Mouse (Mus musculus): ENCODE measurements around the gene Il1rapl2.

DNA sequence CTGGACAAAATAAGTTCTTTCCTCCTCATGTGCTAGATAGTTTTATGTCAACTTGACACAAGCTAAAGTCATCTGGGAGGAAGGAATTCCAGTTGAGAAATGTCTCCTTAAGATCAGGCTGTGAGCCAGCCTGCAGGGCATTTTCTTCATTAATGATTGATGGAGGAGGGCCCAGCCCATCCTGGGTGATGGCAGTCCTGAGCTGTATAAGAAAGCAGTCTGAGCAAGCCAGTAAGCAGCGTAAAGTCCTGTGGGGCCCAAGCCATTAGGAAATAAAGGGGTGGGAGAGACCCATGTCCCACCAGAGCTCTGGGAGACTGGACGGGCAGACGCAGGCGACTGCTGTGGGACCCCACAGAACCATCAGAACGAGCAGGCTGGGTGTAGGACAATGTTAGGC, 400.9 kb downstream of the Il1rapl2 start:
- no peak for TF ChIP-seq GATA1 (IDR thresholded peaks at IDR 0.05; ENCODE audit: low read length)
- no peak for TF ChIP-seq TAL1 (IDR thresholded peaks at IDR 0.05; ENCODE audit: low read length)
